Mouse (Mus musculus) olfactory bulb, adult 2 months (tissue): Measurements from ENCODE around the gene Olfr160.

Experiments
- CTCF ChIP-seq: fragments of 200-500 bp; IDR thresholded peaks from 2 replicates; pipeline ENCODE4 v1.5.1; 2012; ENCODE audit warnings: low read depth, mild to moderate bottlenecking, low read length, moderate library complexity; ENCODE audit not compliant: insufficient read depth
- POLR2A ChIP-seq: fragments of 200-500 bp; IDR thresholded peaks from 2 replicates; pipeline ENCODE4 v1.6.1; 2012; ENCODE audit warnings: mild to moderate bottlenecking, low read depth, low read length, moderate library complexity; ENCODE audit not compliant: insufficient read depth

GRCm38 (mm10) chr9:37675287-37675686 is 40.8 kb downstream of the Olfr160 start:
- TF ChIP-seq POLR2A (no peak), CTCF (no peak)
